Mouse (Mus musculus) olfactory bulb, adult 2 months (tissue): ENCODE measurements around the gene Rln3.

Experiments used
- CTCF ChIP-seq: fragments of 200-500 bp; IDR thresholded peaks from 2 replicates; pipeline ENCODE4 v1.5.1; 2012; ENCODE audit warnings: low read depth, mild to moderate bottlenecking, low read length, moderate library complexity; ENCODE audit not compliant: insufficient read depth
- POLR2A ChIP-seq: fragments of 200-500 bp; IDR thresholded peaks from 2 replicates; pipeline ENCODE4 v1.6.1; 2012; ENCODE audit warnings: mild to moderate bottlenecking, low read depth, low read length, moderate library complexity; ENCODE audit not compliant: insufficient read depth

DNA sequence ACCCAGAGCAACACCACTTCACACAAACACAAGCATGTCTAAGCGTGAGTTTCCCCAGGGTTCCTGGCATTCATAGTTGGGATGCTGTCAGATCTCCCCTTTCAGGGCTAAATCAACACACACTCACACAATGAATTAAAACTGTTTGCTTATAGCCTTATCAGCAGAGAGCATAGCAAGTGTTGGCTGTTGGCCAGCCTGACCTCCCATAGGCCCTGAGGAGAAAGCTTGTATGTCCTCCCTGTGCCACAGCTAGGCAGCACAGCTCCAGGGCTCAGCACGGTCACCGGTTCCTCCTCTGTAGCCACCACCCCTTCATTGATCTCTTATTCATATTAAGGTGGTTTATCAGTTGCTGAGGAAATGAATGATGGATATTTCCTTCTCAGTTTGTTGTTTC lies 7.9 kb upstream of the Rln3 start:
- no peak for TF ChIP-seq CTCF
- TF ChIP-seq POLR2A, result no peak
